Mouse (Mus musculus) frontal cortex, postnatal 36 days (tissue): Measurements from ENCODE around the gene Usp30.

Source experiments
- DNase-seq, 2 experiments: peaks; one replicate each; pipeline ENCODE4 v3.0.0; 2022; ENCODE audit warnings: low spot score in 2 of 2

Usp30 gene

DNA sequence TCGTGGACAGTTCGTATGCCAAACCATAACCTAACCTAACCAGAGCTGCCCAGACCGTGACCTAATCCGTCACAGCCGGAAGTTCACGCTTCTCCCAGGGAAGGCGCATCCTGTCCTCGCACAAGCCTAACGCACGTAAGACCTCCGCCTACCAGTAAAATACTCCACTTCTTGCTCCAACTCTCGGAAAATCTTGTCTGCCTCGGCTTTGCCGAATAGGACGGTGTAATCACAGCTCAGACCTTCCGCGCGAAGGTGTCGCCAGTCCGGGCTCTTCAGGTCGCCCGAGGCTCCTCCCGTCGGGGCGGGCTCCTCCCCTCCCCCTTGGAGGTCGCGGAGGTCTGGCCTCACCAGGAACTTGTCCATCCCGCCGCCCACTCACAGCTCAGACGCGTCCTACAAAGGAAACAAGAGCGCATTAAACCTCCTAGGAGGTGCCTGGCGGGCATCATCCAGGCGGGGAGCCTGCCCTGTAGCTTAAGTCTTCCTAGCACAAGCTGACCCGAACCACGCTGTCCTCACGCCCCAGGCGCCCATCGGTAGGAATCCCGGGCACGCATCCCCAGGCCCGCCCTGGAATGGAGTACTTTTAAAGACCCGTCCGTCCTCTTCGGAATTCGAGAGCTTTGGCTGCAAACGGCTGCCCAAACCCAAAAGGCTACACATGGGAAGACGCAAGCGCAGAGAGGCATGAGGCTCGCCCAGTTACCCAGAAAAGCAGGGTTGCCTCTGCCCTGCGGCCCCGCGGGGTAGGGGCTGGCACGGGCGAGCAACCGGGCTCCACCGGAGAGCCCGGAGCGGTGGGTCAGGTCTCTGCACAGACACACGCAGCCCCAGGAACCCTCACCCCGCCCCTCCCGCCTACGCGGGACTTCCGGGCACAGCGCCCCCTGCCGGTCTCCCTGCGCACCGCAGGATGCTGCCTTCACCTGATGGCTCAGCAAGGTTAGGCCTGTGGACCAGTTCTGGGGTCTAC is 62.4 kb downstream of the Usp30 start, which contains the start of gene Alkbh2:
TSS of gene Alkbh2 (minus strand) at position 845 of the 976 bp plus-strand sequence.
- peak; percentile 80 to 81 for DNase-seq

DNA sequence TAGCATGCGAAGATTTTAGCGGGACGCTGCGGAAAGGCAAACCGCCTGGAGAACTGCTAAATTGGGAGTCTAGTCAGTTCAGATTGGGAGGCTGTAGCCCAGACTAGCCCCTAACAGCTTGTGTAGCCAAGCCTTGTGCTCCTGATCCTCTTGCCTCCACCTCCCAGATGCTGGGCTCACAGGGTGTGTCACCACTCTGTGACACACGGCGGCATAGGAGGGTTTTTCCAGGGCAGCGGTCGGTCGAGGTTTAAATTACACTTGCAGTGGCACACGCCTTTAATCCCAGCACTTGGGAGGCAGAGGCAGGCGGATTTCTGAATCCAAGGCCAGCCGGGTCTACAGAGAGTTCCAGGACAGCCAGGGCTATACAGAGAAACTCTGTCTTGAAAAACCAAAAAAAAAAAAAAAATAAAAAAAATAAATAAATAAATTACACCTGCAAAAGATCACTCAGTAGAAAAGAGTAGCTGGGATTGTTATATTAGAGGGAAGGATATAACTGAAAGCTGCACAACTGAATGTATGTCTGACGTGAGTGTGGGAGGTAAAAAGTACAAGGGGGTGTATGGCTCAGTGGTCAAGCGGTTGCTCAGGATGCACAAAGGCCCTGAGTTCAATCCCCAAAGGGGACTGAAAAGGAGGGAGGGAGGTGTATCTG is 64.4 kb downstream of the Usp30 start:
- DNase-seq = no peak

DNA sequence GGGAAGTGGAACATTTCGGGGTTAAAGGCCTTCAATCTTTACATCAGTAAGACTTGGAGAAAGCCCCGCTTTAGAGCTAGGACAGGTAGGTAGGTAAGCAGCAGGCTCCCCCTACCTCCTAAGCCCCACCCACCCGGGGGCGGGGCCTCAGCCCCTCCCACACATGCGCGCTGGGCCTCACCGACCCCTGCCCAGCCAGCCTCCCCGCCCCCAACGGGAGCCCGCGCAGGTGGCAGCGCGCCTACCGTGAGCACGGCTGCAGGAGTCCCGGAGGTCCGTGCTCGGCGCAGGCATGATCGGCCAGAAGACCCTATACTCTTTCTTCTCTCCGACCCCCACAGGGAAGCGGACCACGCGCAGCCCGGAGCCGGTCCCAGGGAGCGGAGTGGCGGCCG is 64.9 kb downstream of the Usp30 start, which contains the start of gene Ung:
TSS of gene Ung (plus strand) at position 176 of the 395 bp plus-strand sequence.
- no peak for DNase-seq

GRCm38 (mm10) chr5:114130698-114131520 is 65.6 kb downstream of the Usp30 start:
- peak; percentile 91 to 93 for DNase-seq

DNA sequence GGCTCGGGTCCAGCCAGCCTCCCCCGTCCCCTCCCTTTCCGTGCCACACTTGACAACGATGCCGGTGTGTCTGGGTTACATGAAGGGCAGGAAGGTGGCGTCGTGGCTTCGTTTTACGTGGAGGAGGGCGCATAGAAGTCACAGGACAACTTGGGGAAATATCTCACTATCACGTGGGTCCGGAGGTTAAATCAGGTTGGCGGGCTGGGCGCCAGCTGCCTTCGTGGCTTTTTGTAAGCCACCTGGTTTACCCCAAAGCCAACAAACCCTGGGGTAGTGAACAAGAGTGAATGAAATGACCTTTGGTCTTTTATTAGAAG is 66.2 kb downstream of the Usp30 start:
- peak in 1 of 2 experiments; percentile 20 for DNase-seq

DNA sequence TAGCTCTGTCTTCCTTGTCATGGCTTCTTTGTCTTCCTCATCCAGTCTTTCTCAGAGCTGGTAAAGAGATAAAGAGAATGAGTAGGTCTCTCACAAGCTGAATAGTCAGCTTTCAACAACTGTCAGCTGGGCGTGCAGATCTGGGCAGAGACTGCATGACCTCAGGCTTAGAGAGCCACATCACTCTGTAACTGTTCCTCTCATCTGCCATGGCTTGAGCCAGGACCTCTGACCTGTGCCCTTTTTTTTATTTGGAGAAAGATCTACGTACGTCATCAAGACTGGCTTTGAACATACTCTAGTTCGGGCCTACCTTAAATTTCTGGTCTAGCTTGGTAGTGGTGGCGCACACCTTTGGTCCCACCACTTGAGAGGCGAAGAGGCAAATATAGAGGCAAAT is 67.6 kb downstream of the Usp30 start:
- DNase-seq = no peak

GRCm38 (mm10) chr5:114134091-114134534 is 68.9 kb downstream of the Usp30 start:
- DNase-seq = peak in 1 of 2 experiments; percentile 29

DNA sequence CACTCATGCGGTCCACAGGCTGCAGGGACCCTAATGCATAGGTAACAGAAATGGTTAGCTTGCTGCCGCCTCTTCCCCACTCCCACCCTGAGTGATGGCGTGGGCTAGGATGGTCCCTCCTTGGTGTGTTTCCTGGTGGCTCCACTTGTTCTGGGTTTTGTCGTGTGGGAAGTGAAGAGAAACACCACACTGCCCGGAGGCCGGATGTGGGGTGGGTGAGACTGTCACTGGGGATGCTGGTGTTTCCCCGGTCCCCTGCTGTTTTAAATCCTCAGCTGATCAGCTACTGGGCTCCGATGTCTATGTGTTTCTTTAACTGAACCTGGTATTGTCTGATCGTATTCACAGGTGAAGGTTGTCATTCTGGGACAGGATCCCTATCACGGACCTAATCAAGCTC is 70.3 kb downstream of the Usp30 start:
- no peak for DNase-seq

GRCm38 (mm10) chr5:114137481-114138276 is 72.4 kb downstream of the Usp30 start:
- DNase-seq = no peak

DNA sequence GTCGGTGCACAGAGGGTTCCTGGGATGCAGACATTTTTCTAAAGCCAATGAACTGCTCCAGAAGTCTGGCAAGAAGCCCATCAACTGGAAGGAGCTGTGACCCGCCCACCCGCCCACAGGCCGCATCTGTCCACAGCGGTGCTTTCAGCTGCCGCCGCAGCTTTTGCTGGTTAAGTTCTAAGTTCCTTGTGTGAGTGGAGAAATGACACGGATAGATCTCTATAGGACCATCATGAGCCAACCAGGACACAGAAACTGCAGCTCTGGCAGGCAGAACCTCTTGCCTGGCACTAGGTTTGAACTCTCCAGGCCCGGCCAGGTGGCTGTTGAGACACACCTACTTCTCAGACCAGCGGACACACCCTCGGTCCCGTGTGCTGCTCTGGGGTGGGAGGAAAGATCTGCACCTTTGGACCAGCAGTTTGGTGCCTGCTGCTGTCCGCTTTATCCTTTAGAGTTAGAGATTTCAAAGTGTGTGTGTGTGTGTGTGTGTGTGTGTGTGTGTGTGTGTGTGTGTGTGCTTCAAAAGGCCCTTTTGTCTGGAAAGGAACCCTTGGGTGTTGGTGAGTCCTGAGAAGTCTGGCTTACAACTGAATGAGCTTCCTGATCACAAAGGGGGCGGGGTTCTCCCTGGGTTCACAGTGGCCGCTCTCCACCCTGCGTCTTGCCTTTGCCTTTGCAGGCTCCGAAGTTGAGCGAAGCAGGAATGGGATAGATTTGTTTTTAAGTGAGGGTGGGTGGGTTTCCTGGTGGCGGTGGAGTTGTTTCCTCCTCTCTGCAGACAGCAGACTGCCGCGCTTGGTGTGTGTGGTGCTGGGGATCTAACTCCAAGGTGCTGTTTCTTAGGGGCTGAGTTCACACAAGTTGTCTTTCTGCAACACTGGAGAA is 73.3 kb downstream of the Usp30 start:
- no peak for DNase-seq

GRCm38 (mm10) chr5:114139175-114139574 is 73.9 kb downstream of the Usp30 start:
- peak; percentile 51 to 81 for DNase-seq

DNA sequence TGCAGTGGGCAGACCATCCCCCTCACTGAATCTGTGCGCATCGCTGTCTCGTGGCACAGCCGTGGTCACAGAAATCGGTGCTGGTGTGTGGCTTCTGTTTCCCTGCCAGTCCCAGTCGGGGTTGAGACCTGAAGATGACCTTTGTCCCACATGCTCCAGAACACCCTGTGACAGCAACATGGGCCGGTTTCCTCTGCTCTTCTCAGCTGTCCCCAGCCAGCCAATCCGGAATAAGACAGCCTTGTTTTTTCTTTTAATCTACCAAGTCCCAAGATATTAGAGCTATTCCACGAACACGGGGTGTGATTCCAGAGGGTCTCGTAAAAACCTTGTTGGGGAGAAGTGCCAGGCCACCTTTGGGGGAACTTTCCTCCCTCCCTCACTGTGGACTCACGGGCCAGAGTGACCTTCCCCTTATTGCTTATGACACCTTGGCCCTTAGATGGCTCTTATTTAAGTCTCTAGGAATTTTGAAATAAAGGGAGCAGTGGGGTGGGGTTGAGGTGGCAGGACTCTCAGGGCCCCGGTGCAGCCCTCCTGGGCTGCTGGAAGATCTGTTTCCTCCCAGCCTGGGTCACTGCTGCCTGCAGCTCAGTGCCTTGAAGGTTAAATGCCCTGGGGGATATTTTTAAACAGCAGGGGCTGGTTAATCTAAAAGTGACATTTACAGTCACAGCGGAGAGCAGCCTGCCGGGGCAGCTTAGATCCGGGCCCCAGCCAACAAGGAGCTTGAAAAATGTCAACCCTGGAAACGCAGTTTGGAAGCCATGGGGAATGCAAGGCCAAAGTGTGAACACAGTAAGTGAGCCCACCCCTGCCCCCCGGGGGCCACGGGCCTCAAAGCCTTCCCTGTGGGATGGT is 81.0 kb downstream of the Usp30 start, which contains the start of gene Acacb:
TSS of gene Acacb (plus strand) at position 508 of the 861 bp plus-strand sequence.
- no peak for DNase-seq

DNA sequence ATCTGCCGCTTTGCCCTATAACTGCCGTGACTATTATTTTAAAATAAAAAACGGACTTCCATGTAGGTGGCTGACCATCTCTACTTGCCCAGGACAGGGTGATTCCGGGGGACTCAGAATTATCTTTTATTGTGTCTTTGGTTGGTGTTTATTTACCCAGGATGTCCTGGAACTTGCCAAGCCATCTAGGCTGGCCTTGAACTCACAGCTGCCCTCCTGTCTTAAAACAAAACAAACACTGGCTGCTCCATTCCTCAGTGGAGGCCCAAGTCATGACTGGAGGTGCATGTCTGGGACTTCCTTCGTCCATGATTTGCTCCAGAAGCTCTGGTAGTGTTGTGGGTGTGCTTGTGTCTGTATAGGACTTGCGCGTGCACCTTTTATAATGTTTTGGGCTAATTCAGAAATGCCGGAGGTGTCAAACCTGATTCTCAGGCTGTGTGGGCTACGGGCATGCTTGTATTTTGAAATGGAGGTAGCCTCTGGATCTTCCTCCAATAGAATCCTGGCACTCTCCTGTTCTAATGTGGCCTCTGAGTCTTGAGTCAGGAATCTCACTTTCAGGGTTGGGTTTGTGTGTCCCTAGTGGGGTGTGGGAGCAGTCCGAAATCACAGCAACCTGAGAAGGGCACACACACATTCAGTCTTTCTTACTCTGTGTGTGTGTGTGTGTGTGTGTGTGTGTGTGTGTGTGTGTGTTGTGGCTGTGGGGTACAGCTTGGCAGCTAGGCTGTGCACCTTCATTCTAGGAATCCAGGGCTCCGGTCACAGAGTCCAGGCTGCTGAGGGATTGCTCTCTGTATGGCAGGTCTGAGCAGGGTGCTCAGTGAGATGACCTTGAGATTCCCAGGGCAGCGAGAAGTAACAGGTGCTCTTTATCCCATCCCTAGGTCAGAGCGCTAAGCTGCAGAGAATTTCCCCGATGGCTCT is 82.0 kb downstream of the Usp30 start:
- DNase-seq = no peak

- no peak for DNase-seq
Observed at GRCm38 (mm10) chr5:114152359-114153092, 87.3 kb downstream of the Usp30 start.

GRCm38 (mm10) chr5:114153490-114153889 is 88.2 kb downstream of the Usp30 start:
- DNase-seq = no peak

- no peak for DNase-seq
Observed at GRCm38 (mm10) chr5:114154765-114155164, 89.5 kb downstream of the Usp30 start.
